Mouse (Mus musculus) cerebellum, adult 2 months (tissue): ENCODE measurements around the gene Prrc2b. TPM values are rescaled to one million over a fixed set of nuclear protein-coding genes. Genes with fewer than 3 reads are reported as not detected.

Source experiments
- DNase-seq, 2 experiments: peaks; one replicate each; pipeline ENCODE4 v3.0.0; 2021
- H3K27ac ChIP-seq: fragments of 200-500 bp; 2 replicates; pipeline ENCODE4 v1.5.1; 2012; ENCODE audit warnings: low read length, control low read depth, inconsistent platforms; ENCODE audit not compliant: insufficient read depth
- H3K27me3 ChIP-seq: fragments of 200-500 bp; 2 replicates; pipeline ENCODE4 v1.6.1; 2012; ENCODE audit warnings: inconsistent platforms, mild to moderate bottlenecking, low read length, moderate library complexity; ENCODE audit not compliant: control insufficient read depth, insufficient read depth
- H3K4me1 ChIP-seq: fragments of 200-500 bp; 2 replicates; pipeline ENCODE4 v1.6.1; 2011; ENCODE audit warnings: low read length; ENCODE audit not compliant: control insufficient read depth, insufficient read depth
- H3K4me3 ChIP-seq: fragments of 200-500 bp; replicated peaks from 2 replicates; pipeline ENCODE3; 2011; ENCODE audit warnings: mild to moderate bottlenecking, low read depth, low read length, control low read depth; ENCODE audit not compliant: insufficient read depth
- CTCF ChIP-seq: fragments of 200-500 bp; IDR thresholded peaks from 2 replicates; pipeline ENCODE4 v1.5.1; 2011; ENCODE audit warnings: low read depth, mild to moderate bottlenecking, control low read depth, low read length, moderate library complexity, borderline replicate concordance; ENCODE audit not compliant: insufficient read depth
- POLR2A ChIP-seq: fragments of 200-500 bp; IDR thresholded peaks from 2 replicates; pipeline ENCODE4 v1.6.1; 2011; ENCODE audit warnings: low read length, control low read depth, borderline replicate concordance; ENCODE audit not compliant: insufficient read depth
- WGBS: fragments of 180-500 bp; shearing (Covaris S2); methylation state at CpG from one replicate; pipeline ENCODE4 v1.1.7; 2018; 5-methylcytosine and 5-hydroxymethylcytosine counted together
- polyA plus RNA-seq: library from polyadenylated mRNA; depleted of rRNA; stranded (reverse); fragments of >200 nt; gene quantifications from 2 replicates; pipeline ENCODE4 v1.2.3, GENCODE M21; 2012

Prrc2b gene
- polyA plus RNA-seq, 1 experiment, result 88.9 TPM

DNA sequence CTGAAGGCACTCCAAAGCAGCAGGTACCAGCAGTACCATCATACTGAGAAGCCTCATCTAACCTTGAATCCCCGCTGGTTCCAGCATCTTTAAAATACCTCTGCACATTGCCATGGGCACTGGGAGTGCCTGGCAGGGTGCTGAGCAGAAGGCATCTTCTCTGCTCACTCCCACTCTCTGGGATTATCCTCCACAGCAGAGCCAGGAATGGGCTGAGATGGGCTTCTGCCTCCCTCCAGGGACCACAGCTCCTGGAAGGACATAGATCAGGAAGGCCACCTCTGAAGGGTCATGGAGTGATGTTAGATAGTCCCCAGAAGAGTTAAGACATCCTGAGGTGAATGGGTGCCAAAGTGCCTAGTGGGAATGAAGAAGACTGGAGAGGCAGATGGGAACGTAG lies 38.3 kb upstream of the Prrc2b start:
- WGBS, result 61% methylated on average over 2 of the region's 2 CpGs
- no peak for DNase-seq

GRCm38 (mm10) chr2:32115851-32116268 lies 35.0 kb upstream of the Prrc2b start:
- over 99% methylated on average over 4 of the region's 4 CpGs for WGBS
- no peak for DNase-seq
- TF ChIP-seq POLR2A (no peak), CTCF (no peak)
- H3K4me1 ChIP-seq, result no peaks in the 10 kb centered on the region
- H3K27me3 ChIP-seq, result no peaks in the 10 kb centered on the region
- H3K4me3 ChIP-seq, result no peak overlapping the region
- no peak overlapping the region for H3K27ac ChIP-seq

More for the DNA sequence above, 38.3 kb upstream of the Prrc2b start:
- no peak for TF ChIP-seq CTCF
- TF ChIP-seq POLR2A, result no peak
- Histone ChIP-seq H3K27me3 (no peaks in the 10 kb centered on the region), H3K27ac (no peak overlapping the region), H3K4me3 (no peak overlapping the region), H3K4me1 (no peaks in the 10 kb centered on the region; the same call in 1 of the 2 replicates)

- no peak for TF ChIP-seq POLR2A
- no peak for TF ChIP-seq CTCF
- Histone ChIP-seq H3K4me1 (no peaks in the 10 kb centered on the region), H3K27ac (no peak overlapping the region), H3K4me3 (no peak overlapping the region), H3K27me3 (no peaks in the 10 kb centered on the region)
- 83% methylated on average over 20 of the region's 20 CpGs for WGBS
- DNase-seq, result no peak
Measured at GRCm38 (mm10) chr2:32119802-32120750, 30.8 kb upstream of the Prrc2b start.

GRCm38 (mm10) chr2:32121150-32121549 lies 29.7 kb upstream of the Prrc2b start:
- Histone ChIP-seq H3K4me3 (no peak overlapping the region), H3K27me3 (no peaks in the 10 kb centered on the region), H3K27ac (no peak overlapping the region), H3K4me1 (no peaks in the 10 kb centered on the region)
- no peak for TF ChIP-seq CTCF
- no peak for TF ChIP-seq POLR2A
- no peak for DNase-seq
- WGBS, result 60% methylated on average over 5 of the region's 5 CpGs

GRCm38 (mm10) chr2:32121785-32122184 lies 29.1 kb upstream of the Prrc2b start:
- TF ChIP-seq POLR2A, result no peak
- Histone ChIP-seq H3K4me3 (no peak overlapping the region), H3K4me1 (no peaks in the 10 kb centered on the region), H3K27ac (no peak overlapping the region), H3K27me3 (no peaks in the 10 kb centered on the region)
- DNase-seq, result no peak
- 84% methylated on average over 2 of the region's 2 CpGs for WGBS

DNA sequence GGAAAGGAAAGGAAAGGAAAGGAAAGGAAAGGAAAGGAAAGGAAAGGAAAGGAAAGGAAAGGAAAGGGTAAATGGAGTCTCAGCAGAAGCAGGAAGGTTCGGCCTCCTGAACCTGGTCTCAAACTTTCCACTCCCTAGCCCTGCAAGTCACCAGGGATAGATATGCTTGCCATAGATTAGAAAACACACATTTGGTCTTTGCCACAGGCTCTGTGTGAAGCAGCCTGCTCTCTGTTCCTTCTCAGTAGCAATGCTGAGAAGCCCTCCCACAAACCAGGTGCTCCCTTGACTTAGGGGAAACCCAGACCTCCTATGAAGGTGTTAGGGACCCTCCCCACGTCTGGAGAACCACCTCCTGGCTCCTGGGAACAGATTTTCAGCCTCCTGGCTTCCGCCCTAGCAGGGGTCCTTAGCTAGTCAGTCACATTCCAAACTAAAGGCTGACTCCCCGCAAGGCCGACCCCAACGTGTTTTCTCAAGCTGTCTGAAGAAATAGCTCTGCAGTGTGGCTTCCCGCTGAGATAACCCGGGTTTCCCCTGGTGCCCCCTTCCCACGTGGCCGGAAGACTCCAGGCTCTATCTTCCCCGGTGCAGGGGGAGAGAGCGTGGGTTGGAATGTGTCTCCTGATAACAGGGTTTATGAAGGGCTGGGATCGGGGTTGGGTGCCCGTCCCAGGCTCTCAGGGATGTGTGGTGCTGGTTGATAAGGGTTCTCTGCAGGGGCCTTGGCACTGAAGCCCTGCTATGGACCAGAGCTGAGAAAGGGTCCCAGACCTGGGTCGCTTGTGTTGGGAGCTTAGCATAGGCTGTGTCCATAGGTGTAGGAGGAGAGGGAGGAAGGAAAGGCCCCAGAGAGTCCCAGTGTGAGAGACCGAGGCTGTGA lies 23.0 kb upstream of the Prrc2b start:
- no peak overlapping the region for H3K27ac ChIP-seq
- H3K4me3 ChIP-seq, result no peak overlapping the region
- WGBS, result 39% methylated on average over 16 of the region's 16 CpGs
- no peak for TF ChIP-seq CTCF
- TF ChIP-seq POLR2A, result no peak
- no peaks in the 10 kb centered on the region for H3K4me1 ChIP-seq
- no peak for DNase-seq
- no peaks in the 10 kb centered on the region for H3K27me3 ChIP-seq

DNA sequence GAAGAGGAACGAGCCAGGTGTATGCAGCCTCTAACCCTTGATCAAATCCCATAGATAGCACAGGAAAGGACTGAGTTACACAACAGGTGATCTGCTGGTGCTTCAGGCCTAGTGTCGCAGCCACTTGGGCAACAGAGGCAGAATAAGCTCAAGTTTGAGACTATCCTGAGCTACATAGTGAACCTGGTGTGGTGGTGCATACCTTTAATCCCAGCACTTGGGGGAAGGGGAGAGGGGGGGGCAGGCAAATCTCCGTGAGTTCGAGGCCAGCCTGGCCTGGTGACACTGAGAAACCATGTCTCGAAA lies 22.4 kb upstream of the Prrc2b start:
- no peak for DNase-seq
- Histone ChIP-seq H3K27me3 (no peaks in the 10 kb centered on the region), H3K4me1 (no peaks in the 10 kb centered on the region), H3K27ac (no peak overlapping the region), H3K4me3 (no peak overlapping the region)
- TF ChIP-seq POLR2A (no peak), CTCF (no peak)
- WGBS, result 91% methylated on average over 5 of the region's 5 CpGs
